In genomic region chr15:26774895-26775294, GRCm38 (mm10) we compare ENCODE assay signal across 25 mouse cellular contexts.
DNase-seq lines count a peak whose midpoint lies in the region; ATAC-seq and TF ChIP-seq lines count a peak whose summit lies in the region.
"Had no signal": no experiment of that assay in that cellular context is flagged by ENCODE, and none has a peak within 500 bp of the region (broad histone marks: within the 10 kb centered on the region; RNA-seq: fewer than 3 reads in every experiment).

No protein-coding gene starts in this region.

- peak; percentile 91 for TF ChIP-seq EP300 in lung, postnatal 0 days (IDR thresholded peaks at IDR 0.05)

- in situ Hi-C loops in Patski (cut with MboI; ENCODE audit: low pct_unique_long_range_greater_than_20kb) = loop anchor here (25.0 kb wide), 1 partner anchor 788 kb away; the partner anchor contains the start of gene Zfp622

- no peak for TF ChIP-seq CTCF in kidney, adult 2 months (conservative IDR thresholded peaks at IDR 0.05; ENCODE audit: insufficient read depth, insufficient read length, low read depth, low read length)
- no peak for TF ChIP-seq CTCF in lung, postnatal 0 days (IDR thresholded peaks at IDR 0.05)
- TF ChIP-seq CTCF in Patski (IDR thresholded peaks at IDR 0.05) = no peak

- no peak for TF ChIP-seq POLR2A in kidney, adult 2 months (IDR thresholded peaks at IDR 0.05; ENCODE audit: low read depth, low read length)

- H3K4me1 ChIP-seq in kidney, adult 2 months (ENCODE audit: control insufficient read depth, insufficient read depth, low read length) = no peaks in the 10 kb centered on the region
- H3K4me1 ChIP-seq in lung, postnatal 0 days (ENCODE audit: insufficient read depth, low read depth, low read length) = no peaks in the 10 kb centered on the region
- H3K4me1 ChIP-seq: embryonic facial prominence, embryonic 15.5 days; forebrain, embryonic 13.5 days; forebrain, embryonic 15.5 days had no signal

- no peak overlapping the region for H3K4me2 ChIP-seq in lung, postnatal 0 days (replicated peaks; ENCODE audit: low read depth, low read length)
- H3K4me2 ChIP-seq: embryonic facial prominence, embryonic 13.5 days; embryonic facial prominence, embryonic 15.5 days; forebrain, embryonic 13.5 days; forebrain, embryonic 15.5 days had no signal

- H3K36me3 ChIP-seq in kidney, adult 2 months (ENCODE audit: control insufficient read depth, insufficient read depth, low read length) = no peaks in the 10 kb centered on the region
- H3K36me3 ChIP-seq in lung, postnatal 0 days (ENCODE audit: insufficient read depth, low read length) = no peaks in the 10 kb centered on the region
- H3K36me3 ChIP-seq: embryonic facial prominence, embryonic 13.5 days; embryonic facial prominence, embryonic 15.5 days; forebrain, embryonic 15.5 days; G1E had no signal

- POLR2A ChIA-PET in Patski (lab: Charles Lee) = interaction anchor here (1.1 kb wide), 1 partner anchor 13 kb away, joined by 3 read pairs; no protein-coding TSS in a partner anchor

- H3K9me3 ChIP-seq in lung, postnatal 0 days (ENCODE audit: low read length) = no peaks in the 10 kb centered on the region
- H3K9me3 ChIP-seq: embryonic facial prominence, embryonic 13.5 days; embryonic facial prominence, embryonic 15.5 days; forebrain, embryonic 13.5 days; forebrain, embryonic 15.5 days; G1E had no signal

- H3K9ac ChIP-seq in lung, postnatal 0 days (replicated peaks; ENCODE audit: low read depth) = no peak overlapping the region
- H3K9ac ChIP-seq: embryonic facial prominence, embryonic 13.5 days; embryonic facial prominence, embryonic 15.5 days; forebrain, embryonic 13.5 days; forebrain, embryonic 15.5 days; forebrain, postnatal 0 days had no signal

- H3K27ac ChIP-seq in kidney, adult 2 months (ENCODE audit: insufficient read depth, low read depth, low read length) = no peak overlapping the region
- no peak overlapping the region for H3K27ac ChIP-seq in lung, postnatal 0 days (ENCODE audit: low read length)
- H3K27ac ChIP-seq: embryonic facial prominence, embryonic 13.5 days; embryonic facial prominence, embryonic 15.5 days; forebrain, embryonic 13.5 days; forebrain, embryonic 15.5 days had no signal

- WGBS in kidney, adult 2 months = 56% methylated on average over 2 of the region's 2 CpGs
- WGBS in lung, postnatal 0 days = 74% methylated on average over 2 of the region's 2 CpGs

- ATAC-seq in lung, postnatal 0 days = peak; percentile 44
- ATAC-seq in Patski = peak; percentile 85
- ATAC-seq: CD4-positive, CD25-positive, alpha-beta regulatory T cell, adult 4 months; forebrain, embryonic 13.5 days; forebrain, embryonic 15.5 days; forebrain, postnatal 0 days had no signal

- peak; percentile 21 for DNase-seq in kidney, adult 2 months
- DNase-seq in kidney, postnatal 36 days = no peak
- peak; percentile 35 for DNase-seq in lung, postnatal 0 days (ENCODE audit: low spot score)
- DNase-seq in lung, postnatal 10 days = no peak
- DNase-seq in Patski (ENCODE audit: low read depth, low spot score) = peak; percentile 31
- no peak for DNase-seq in spleen, postnatal 10 days (ENCODE audit: low spot score in 2 of 2)
- DNase-seq: adrenal gland, adult 2 months; adrenal gland, postnatal 10 days; adrenal gland, postnatal 25 days; B cell, adult 2 months; cerebellum, adult 11 months; cerebellum, adult 18-20 months; cerebellum, adult 8-10 months; cerebellum, adult 9-11 months; cerebellum, postnatal 14 days; cerebellum, postnatal 36 days; embryo, embryonic 11 days; forebrain, postnatal 0 days had no signal

- CTCF ChIA-PET in Patski (lab: Charles Lee) = interaction anchor here (1.0 to 2.3 kb wide), 5 partner anchors 13 to 44 kb away, joined by 3 to 7 read pairs (median 3); no protein-coding TSS in a partner anchor

- H3K4me3 ChIP-seq in kidney, adult 2 months (ENCODE audit: insufficient read depth, low read depth, low read length) = no peak overlapping the region
- H3K4me3 ChIP-seq in lung, postnatal 0 days (ENCODE audit: low read depth, low read length) = no peak overlapping the region
- H3K4me3 ChIP-seq: embryonic facial prominence, embryonic 13.5 days; embryonic facial prominence, embryonic 15.5 days; forebrain, embryonic 13.5 days; forebrain, embryonic 15.5 days had no signal

- no peaks in the 10 kb centered on the region for H3K27me3 ChIP-seq in kidney, adult 2 months (replicated peaks; ENCODE audit: control insufficient read depth, insufficient read depth, low read length)
- H3K27me3 ChIP-seq in lung, postnatal 0 days (replicated peaks; ENCODE audit: insufficient read depth, low read length) = no peaks in the 10 kb centered on the region
- no peaks in the 10 kb centered on the region for H3K27me3 ChIP-seq in Patski
- H3K27me3 ChIP-seq: CH12.LX; embryonic facial prominence, embryonic 13.5 days; embryonic facial prominence, embryonic 15.5 days; forebrain, embryonic 13.5 days; forebrain, embryonic 15.5 days had no signal

Comparison
In these comparisons a context has a peak if more than half of its experiments do, and no peak if none do; other contexts are left out.
1. DNase-seq: peak in kidney, adult 2 months (single experiment), lung, postnatal 0 days (single experiment) and Patski (single experiment); none in kidney, postnatal 36 days (0 of 2), lung, postnatal 10 days (single experiment) and spleen, postnatal 10 days (0 of 2).